Mouse (Mus musculus): Measurements from ENCODE around the gene Il1f9. TPM values are rescaled to one million over a fixed set of nuclear protein-coding genes. Genes with fewer than 3 reads are reported as not detected.
"Not testable (repeated sequence)": the region's sequence is repeated elsewhere in the genome, so short reads cannot be mapped to it uniquely, and the experiment has no call there.

The Il1f9 gene
- polyA plus RNA-seq (2021) = not detected

GRCm38 (mm10) chr2:24186176-24186575, at the start of gene Il1f9:
Gene Il1f9, plus strand, starts transcription at chr2:24186476.
- ChIA-PET POLR2A (no interaction called here), CTCF (no interaction called here)
- DNase-seq (ENCODE audit: low read depth, low spot score) (no peak), ATAC-seq (no peak)
- in situ Hi-C loops (cut with MboI; ENCODE audit: low pct_unique_long_range_greater_than_20kb) = no loop called here
- no peak for TF ChIP-seq CTCF (IDR thresholded peaks at IDR 0.05)
- H3K27me3 ChIP-seq = no peaks in the 10 kb centered on the region

- ATAC-seq (peak; percentile 60), DNase-seq (ENCODE audit: low read depth, low spot score) (no peak)
- ChIA-PET POLR2A (no interaction called here), CTCF (no interaction called here)
- in situ Hi-C loops (cut with MboI; ENCODE audit: low pct_unique_long_range_greater_than_20kb) = no loop called here
- H3K27me3 ChIP-seq = peaks cover 4% of the 10 kb centered on the region
- TF ChIP-seq CTCF (IDR thresholded peaks at IDR 0.05) = no peak
Observed at GRCm38 (mm10) chr2:24152861-24153260, 33.4 kb upstream of the Il1f9 start, which contains the start of gene Il1f8. Gene Il1f8, plus strand, starts transcription at chr2:24153161.

DNA sequence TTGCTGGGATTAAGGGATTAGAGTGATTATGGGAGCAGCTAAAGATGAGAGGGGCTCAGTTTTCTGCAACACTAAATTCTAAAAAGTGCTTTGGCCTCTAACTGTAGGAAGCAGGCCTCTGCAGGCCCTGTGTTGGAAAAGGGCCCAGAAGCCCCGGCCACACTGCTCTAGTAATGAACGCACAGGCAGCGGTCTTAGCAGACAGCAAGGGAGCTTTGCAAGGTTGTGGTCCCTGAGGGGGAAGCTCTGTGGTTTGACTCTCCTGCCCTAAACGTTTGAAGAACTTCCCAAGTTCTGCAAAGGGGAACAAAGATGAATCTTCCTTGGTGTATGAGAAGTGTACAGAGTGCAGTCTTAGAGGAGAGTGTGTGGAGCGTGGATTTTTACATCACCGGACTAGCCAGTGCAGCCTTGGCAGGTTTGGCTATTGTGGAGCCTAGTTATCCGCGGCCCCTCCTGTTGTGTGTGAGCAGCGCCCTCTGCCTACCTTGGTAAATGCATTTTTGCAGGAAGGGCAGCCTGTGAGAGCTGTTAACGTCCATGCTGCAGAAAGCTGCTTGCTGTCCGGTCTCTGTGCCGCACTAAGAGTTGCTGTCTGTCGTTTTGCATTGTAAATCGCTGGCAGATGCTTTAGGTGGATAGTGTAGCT, 4.5 kb upstream of the Il1f9 start:
- ATAC-seq = peak; percentile 51
- CTCF ChIA-PET; in situ Hi-C loops (cut with MboI; ENCODE audit: low pct_unique_long_range_greater_than_20kb); POLR2A ChIA-PET; H3K27me3 ChIP-seq; DNase-seq (ENCODE audit: low read depth, low spot score): not testable (repeated sequence)
- peak; percentile 57 for TF ChIP-seq CTCF (IDR thresholded peaks at IDR 0.05)

GRCm38 (mm10) chr2:24182423-24183147, 3.7 kb upstream of the Il1f9 start:
- H3K27me3 ChIP-seq; in situ Hi-C loops (cut with MboI; ENCODE audit: low pct_unique_long_range_greater_than_20kb); POLR2A ChIA-PET; DNase-seq (ENCODE audit: low read depth, low spot score); CTCF ChIA-PET; ATAC-seq: not testable (repeated sequence)

- POLR2A ChIA-PET; H3K27me3 ChIP-seq; DNase-seq (ENCODE audit: low read depth, low spot score); ATAC-seq; CTCF ChIA-PET; in situ Hi-C loops (cut with MboI; ENCODE audit: low pct_unique_long_range_greater_than_20kb): not testable (repeated sequence)
Observed at GRCm38 (mm10) chr2:24184092-24184491, 2.2 kb upstream of the Il1f9 start.

GRCm38 (mm10) chr2:24187585-24187984, 1.3 kb downstream of the Il1f9 start:
- DNase-seq (ENCODE audit: low read depth, low spot score) (no peak), ATAC-seq (no peak)
- ChIA-PET POLR2A (no interaction called here), CTCF (no interaction called here)
- TF ChIP-seq CTCF (IDR thresholded peaks at IDR 0.05) = no peak
- peaks cover 3% of the 10 kb centered on the region for H3K27me3 ChIP-seq
- in situ Hi-C loops (cut with MboI; ENCODE audit: low pct_unique_long_range_greater_than_20kb) = no loop called here

GRCm38 (mm10) chr2:24188189-24188588, 1.9 kb downstream of the Il1f9 start:
- no peak for TF ChIP-seq CTCF (IDR thresholded peaks at IDR 0.05)
- no peak for DNase-seq (ENCODE audit: low read depth, low spot score)
- H3K27me3 ChIP-seq = peaks cover 5% of the 10 kb centered on the region
- no peak for ATAC-seq
- CTCF ChIA-PET = no interaction called here
- POLR2A ChIA-PET = no interaction called here
- in situ Hi-C loops (cut with MboI; ENCODE audit: low pct_unique_long_range_greater_than_20kb) = no loop called here

- POLR2A ChIA-PET = no interaction called here
Observed at GRCm38 (mm10) chr2:24215118-24215517, 28.8 kb downstream of the Il1f9 start, which contains the start of gene Il1f6. Gene Il1f6, plus strand, starts transcription at chr2:24215418.

GRCm38 (mm10) chr2:24227191-24227590, 40.9 kb downstream of the Il1f9 start:
- ATAC-seq (no peak), DNase-seq (ENCODE audit: low read depth, low spot score) (no peak)
- H3K27me3 ChIP-seq = no peaks in the 10 kb centered on the region
- POLR2A ChIA-PET = no interaction called here
- in situ Hi-C loops (cut with MboI; ENCODE audit: low pct_unique_long_range_greater_than_20kb) = no loop called here
- CTCF ChIA-PET = no interaction called here
- no peak for TF ChIP-seq CTCF (IDR thresholded peaks at IDR 0.05)

More at GRCm38 (mm10) chr2:24215118-24215517, 28.8 kb downstream of the Il1f9 start, which contains the start of gene Il1f6:
- H3K27me3 ChIP-seq = no peaks in the 10 kb centered on the region
- DNase-seq (ENCODE audit: low read depth, low spot score) = no peak
- in situ Hi-C loops (cut with MboI; ENCODE audit: low pct_unique_long_range_greater_than_20kb) = no loop called here
- CTCF ChIA-PET = no interaction called here
- ATAC-seq = peak; percentile 60
- no peak for TF ChIP-seq CTCF (IDR thresholded peaks at IDR 0.05)

Other genes starting within 250 kb of the Il1f9 start
- gene Hnmt, start 137.1 kb upstream of the Il1f9 start, polyA plus RNA-seq (2021) = 0.47 TPM
- 0.12 TPM for gene Tbpl2, start 89.9 kb upstream of the Il1f9 start, polyA plus RNA-seq (2021)
- gene Il1f8, start 33.3 kb upstream of the Il1f9 start, polyA plus RNA-seq (2021) = not detected
- not detected for gene Il1f6, start 28.9 kb downstream of the Il1f9 start, polyA plus RNA-seq (2021)
- not detected for gene Il1f5, start 90.5 kb downstream of the Il1f9 start, polyA plus RNA-seq (2021)
- not detected for gene Il1f10, start 104.7 kb downstream of the Il1f9 start, polyA plus RNA-seq (2021)
- 8.6 TPM for gene Il1rn, start 150.4 kb downstream of the Il1f9 start, polyA plus RNA-seq (2021)
- 0.08 TPM for gene Psd4, start 181.1 kb downstream of the Il1f9 start, polyA plus RNA-seq (2021)